Mouse (Mus musculus) hindbrain, embryonic 15.5 days (tissue): ENCODE data around the gene Ube2d2b. TPM values are rescaled to one million over a fixed set of nuclear protein-coding genes. Genes with fewer than 3 reads are reported as not detected.

ENCODE experiments used
- ATAC-seq: fragments of 200-750 bp; cut with Nextera tagmentation; 2 replicates; pipeline ENCODE4 v1.8.0; 2017; ENCODE audit warnings: low read depth, moderate number of reproducible peaks, moderate TSS enrichment; ENCODE audit not compliant: low FRiP score
- H3K27ac ChIP-seq: fragments of 300-500 bp; sonication (generic); replicated peaks from 2 replicates; pipeline ENCODE4 v1.5.1; 2015; ENCODE audit warnings: mild to moderate bottlenecking, inconsistent platforms
- H3K27me3 ChIP-seq: fragments of 300-500 bp; sonication (generic); 2 replicates; pipeline ENCODE4 v1.6.1; 2015; ENCODE audit warnings: control low read depth, inconsistent platforms
- H3K36me3 ChIP-seq: fragments of 300-500 bp; sonication (generic); 2 replicates; pipeline ENCODE4 v1.6.1; 2015; ENCODE audit warnings: control low read depth, inconsistent platforms
- H3K4me1 ChIP-seq: fragments of 300-500 bp; sonication (generic); replicated peaks from 2 replicates; pipeline ENCODE4 v1.6.1; 2015; ENCODE audit warnings: control low read depth, inconsistent platforms
- H3K4me2 ChIP-seq: fragments of 300-500 bp; sonication (generic); 2 replicates; pipeline ENCODE4 v1.6.1; 2015; ENCODE audit warnings: moderate library complexity, mild to moderate bottlenecking, inconsistent platforms
- H3K4me3 ChIP-seq: fragments of 300-500 bp; sonication (generic); 2 replicates; pipeline ENCODE4 v1.5.1; 2015; ENCODE audit warnings: mild to moderate bottlenecking, inconsistent platforms
- H3K9ac ChIP-seq: fragments of 300-500 bp; sonication (generic); 2 replicates; pipeline ENCODE4 v1.6.1; 2015; ENCODE audit warnings: inconsistent platforms
- H3K9me3 ChIP-seq: fragments of 300-500 bp; sonication (generic); 2 replicates; pipeline ENCODE4 v1.6.1; 2016; ENCODE audit warnings: control low read depth, inconsistent platforms
- WGBS: fragments of 180-500 bp; shearing (Covaris S2); methylation state at CpG from one replicate; pipeline ENCODE4 v1.1.7; 2015; 5-methylcytosine and 5-hydroxymethylcytosine counted together
- polyA plus RNA-seq: library from polyadenylated mRNA; unstranded; fragments of >200 nt; fragmentation: Nextera tagmentation; extraction: Ambion mirVana; gene quantifications from 2 replicates; pipeline ENCODE4 v1.2.1, GENCODE M21; 2015

Gene Ube2d2b
- 0.16 and 0.17 TPM in 2 replicates for polyA plus RNA-seq

- ATAC-seq = no peak
- Histone ChIP-seq H3K27me3 (no peaks in the 10 kb centered on the region), H3K4me1 (no peaks in the 10 kb centered on the region), H3K4me3 (no peak within 1 kb of the TSS), H3K9ac (no peak within 1 kb of the TSS), H3K9me3 (no peaks in the 10 kb centered on the region), H3K27ac (no peak within 1 kb of the TSS), H3K36me3 (peaks cover 9% of the 10 kb centered on the region), H3K4me2 (no peak within 1 kb of the TSS)
- 97% methylated on average over 22 of the region's 22 CpGs for WGBS
Observed at GRCm38 (mm10) chr5:107829998-107830560, at the start of gene Ube2d2b. Gene Ube2d2b (plus strand): TSS chr5:107830099.

DNA sequence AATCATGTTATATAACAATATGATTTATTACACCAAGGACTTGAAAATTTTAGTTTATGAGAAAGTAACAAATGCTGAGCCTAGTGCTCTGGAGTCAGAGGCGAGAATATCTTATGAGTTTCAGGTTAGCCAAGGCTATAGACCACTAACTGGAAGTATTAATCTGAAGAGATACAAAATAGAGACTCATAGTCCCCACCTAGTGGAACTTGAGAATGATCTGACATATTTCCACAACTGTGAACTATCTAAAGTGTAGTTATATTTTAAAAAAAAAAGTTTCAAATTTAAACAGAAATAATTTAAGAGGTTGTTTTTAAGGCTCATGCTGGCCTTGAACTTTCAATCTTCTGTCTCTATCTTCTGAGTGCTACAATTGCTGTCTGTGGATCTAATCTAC lies 47.5 kb upstream of the Ube2d2b start:
- Histone ChIP-seq H3K36me3 (peaks cover 10% of the 10 kb centered on the region; the same call in 1 of the 2 replicates), H3K27ac (no peak overlapping the region), H3K4me3 (no peak overlapping the region), H3K4me2 (no peak overlapping the region), H3K9me3 (no peaks in the 10 kb centered on the region), H3K27me3 (no peaks in the 10 kb centered on the region), H3K9ac (no peak overlapping the region), H3K4me1 (no peaks in the 10 kb centered on the region)
- ATAC-seq = no peak
- 93% methylated on average over 1 of the region's 1 CpGs for WGBS

- Histone ChIP-seq H3K9ac (no peak overlapping the region), H3K4me2 (no peak overlapping the region), H3K27me3 (no peaks in the 10 kb centered on the region), H3K9me3 (no peaks in the 10 kb centered on the region), H3K4me1 (no peaks in the 10 kb centered on the region), H3K36me3 (peaks cover 10% of the 10 kb centered on the region; the same call in 1 of the 2 replicates), H3K27ac (no peak overlapping the region), H3K4me3 (no peak overlapping the region)
- 84% methylated on average over 6 of the region's 7 CpGs for WGBS
- no peak for ATAC-seq
Observed at GRCm38 (mm10) chr5:107787682-107788443, 42.0 kb upstream of the Ube2d2b start.

- no peak for ATAC-seq
- WGBS = 76% methylated on average over 5 of the region's 5 CpGs
- H3K9ac ChIP-seq = no peak overlapping the region
- peaks cover 10% of the 10 kb centered on the region; the same call in 1 of the 2 replicates for H3K36me3 ChIP-seq
- no peaks in the 10 kb centered on the region for H3K27me3 ChIP-seq
- H3K9me3 ChIP-seq = no peaks in the 10 kb centered on the region
- no peak overlapping the region for H3K4me2 ChIP-seq
- H3K4me3 ChIP-seq = no peak overlapping the region
- H3K4me1 ChIP-seq = no peaks in the 10 kb centered on the region
- H3K27ac ChIP-seq = no peak overlapping the region
Observed at GRCm38 (mm10) chr5:107789492-107789891, 40.4 kb upstream of the Ube2d2b start.

DNA sequence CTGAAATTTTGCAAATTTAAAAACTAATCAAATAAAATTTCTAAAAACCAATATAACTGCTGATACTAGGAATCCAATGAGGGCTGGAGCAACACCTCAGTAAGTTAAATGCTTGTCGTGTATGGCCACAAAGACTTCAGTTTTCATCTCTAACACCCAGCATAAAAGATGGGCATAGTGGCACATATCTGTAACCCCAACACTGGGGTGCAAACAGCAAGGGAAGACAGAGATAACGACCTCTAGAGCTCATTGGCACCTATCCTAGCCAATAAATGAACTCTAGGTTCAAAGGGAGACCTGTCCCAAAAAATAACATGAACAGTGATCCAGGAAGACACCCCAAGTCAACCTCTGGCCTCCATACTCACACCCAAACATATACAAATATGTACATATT lies 37.9 kb upstream of the Ube2d2b start:
- H3K27me3 ChIP-seq = no peaks in the 10 kb centered on the region

GRCm38 (mm10) chr5:107792516-107792915 lies 37.4 kb upstream of the Ube2d2b start:
- no peak overlapping the region for H3K4me3 ChIP-seq
- no peak for ATAC-seq

More for the DNA sequence above, 37.9 kb upstream of the Ube2d2b start:
- no peak for ATAC-seq
- Histone ChIP-seq H3K9me3 (no peaks in the 10 kb centered on the region), H3K4me2 (no peak overlapping the region), H3K4me1 (no peaks in the 10 kb centered on the region), H3K4me3 (no peak overlapping the region), H3K27ac (no peak overlapping the region), H3K36me3 (peaks cover 7% of the 10 kb centered on the region; the same call in 1 of the 2 replicates), H3K9ac (no peak overlapping the region)
- WGBS = 90% methylated on average over 2 of the region's 2 CpGs

DNA sequence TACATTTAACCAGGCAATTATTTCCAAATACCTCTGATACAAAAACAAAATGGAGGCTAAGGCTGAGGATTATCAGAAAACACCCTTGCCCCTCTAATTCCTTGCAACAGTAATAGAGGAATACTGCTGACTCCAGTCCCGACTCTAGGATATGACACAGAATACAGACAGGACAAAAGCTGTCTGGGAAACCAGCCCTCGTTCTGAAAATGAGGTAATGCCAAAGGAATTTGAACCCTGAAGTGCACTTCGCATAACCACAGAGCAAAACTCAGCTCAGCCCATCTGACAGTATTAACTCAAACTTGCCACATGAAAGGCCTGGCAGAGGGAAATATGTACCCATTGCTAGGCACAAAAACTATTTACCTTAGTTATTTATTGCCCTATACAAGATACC lies 36.6 kb upstream of the Ube2d2b start:
- no peaks in the 10 kb centered on the region for H3K27me3 ChIP-seq
- H3K4me1 ChIP-seq = no peaks in the 10 kb centered on the region
- H3K9ac ChIP-seq = no peak overlapping the region
- H3K27ac ChIP-seq = no peak overlapping the region
- no peak for ATAC-seq
- H3K9me3 ChIP-seq = no peaks in the 10 kb centered on the region
- H3K36me3 ChIP-seq = peaks cover 7% of the 10 kb centered on the region; the same call in 1 of the 2 replicates
- WGBS = 36% methylated on average over 3 of the region's 3 CpGs
- H3K4me2 ChIP-seq = no peak overlapping the region
- no peak overlapping the region for H3K4me3 ChIP-seq

More at GRCm38 (mm10) chr5:107792516-107792915, 37.4 kb upstream of the Ube2d2b start:
- H3K9ac ChIP-seq = no peak overlapping the region
- no peak overlapping the region for H3K27ac ChIP-seq
- H3K9me3 ChIP-seq = no peaks in the 10 kb centered on the region
- peaks cover 7% of the 10 kb centered on the region; the same call in 1 of the 2 replicates for H3K36me3 ChIP-seq
- H3K4me1 ChIP-seq = no peaks in the 10 kb centered on the region
- WGBS = 99% methylated on average over 3 of the region's 3 CpGs
- no peaks in the 10 kb centered on the region for H3K27me3 ChIP-seq
- H3K4me2 ChIP-seq = no peak overlapping the region

- H3K27ac ChIP-seq = no peak overlapping the region
- no peaks in the 10 kb centered on the region for H3K4me1 ChIP-seq
- H3K36me3 ChIP-seq = peaks cover 7% of the 10 kb centered on the region; the same call in 1 of the 2 replicates
- H3K4me2 ChIP-seq = no peak overlapping the region
- H3K4me3 ChIP-seq = no peak overlapping the region
- 36% methylated on average over 2 of the region's 2 CpGs for WGBS
- no peak for ATAC-seq
- no peak overlapping the region for H3K9ac ChIP-seq
- H3K9me3 ChIP-seq = no peaks in the 10 kb centered on the region
- no peaks in the 10 kb centered on the region for H3K27me3 ChIP-seq
Observed at GRCm38 (mm10) chr5:107793927-107794326, 36.0 kb upstream of the Ube2d2b start.

DNA sequence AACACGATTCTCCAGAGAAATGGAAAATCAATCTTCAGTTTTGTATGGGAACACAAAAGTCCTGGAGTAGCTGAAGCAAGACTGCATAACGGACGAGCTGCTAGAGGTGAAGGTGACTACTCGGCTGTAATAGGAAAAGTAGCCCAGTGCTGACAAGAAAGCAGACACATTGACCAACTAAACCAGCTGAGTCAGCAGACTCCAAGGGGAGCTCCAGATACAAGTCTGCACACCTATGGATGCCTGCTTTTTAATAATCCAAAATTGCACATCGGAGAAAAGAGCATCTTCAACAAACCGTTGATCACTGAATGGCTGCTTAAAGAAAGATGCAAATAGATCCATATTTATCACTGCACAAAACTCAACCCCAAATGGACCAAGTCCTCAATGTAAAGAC lies 31.6 kb upstream of the Ube2d2b start:
- Histone ChIP-seq H3K27ac (no peak overlapping the region), H3K4me1 (no peaks in the 10 kb centered on the region), H3K27me3 (no peaks in the 10 kb centered on the region), H3K9me3 (no peaks in the 10 kb centered on the region), H3K4me2 (no peak overlapping the region), H3K4me3 (no peak overlapping the region), H3K36me3 (peaks cover 9% of the 10 kb centered on the region; the same call in 1 of the 2 replicates), H3K9ac (no peak overlapping the region)
- no peak for ATAC-seq
- WGBS = 90% methylated on average over 6 of the region's 6 CpGs

- Histone ChIP-seq H3K27me3 (no peaks in the 10 kb centered on the region), H3K27ac (no peak overlapping the region), H3K9me3 (no peaks in the 10 kb centered on the region), H3K9ac (no peak overlapping the region), H3K4me1 (no peaks in the 10 kb centered on the region), H3K4me3 (no peak overlapping the region), H3K36me3 (0 out of 2 replicates have a peak, but pooled peaks cover 3% of the 10 kb centered on the region), H3K4me2 (no peak overlapping the region)
- no peak for ATAC-seq
- WGBS = 95% methylated on average over 2 of the region's 2 CpGs
Observed at GRCm38 (mm10) chr5:107801234-107801633, 28.7 kb upstream of the Ube2d2b start.

- Histone ChIP-seq H3K4me2 (no peak overlapping the region), H3K27ac (no peak overlapping the region), H3K9ac (no peak overlapping the region), H3K36me3 (0 out of 2 replicates have a peak, but pooled peaks cover 3% of the 10 kb centered on the region), H3K4me3 (no peak overlapping the region), H3K4me1 (no peaks in the 10 kb centered on the region), H3K27me3 (no peaks in the 10 kb centered on the region), H3K9me3 (no peaks in the 10 kb centered on the region)
- no peak for ATAC-seq
Observed at GRCm38 (mm10) chr5:107802621-107803020, 27.3 kb upstream of the Ube2d2b start.

GRCm38 (mm10) chr5:107807496-107807895 lies 22.4 kb upstream of the Ube2d2b start:
- WGBS = 78% methylated on average over 4 of the region's 4 CpGs
- H3K4me3 ChIP-seq = no peak overlapping the region
- H3K9ac ChIP-seq = no peak overlapping the region
- no peak for ATAC-seq
- no peak overlapping the region for H3K27ac ChIP-seq
- no peaks in the 10 kb centered on the region for H3K27me3 ChIP-seq
- H3K36me3 ChIP-seq = peaks cover 16% of the 10 kb centered on the region
- no peaks in the 10 kb centered on the region for H3K4me1 ChIP-seq
- H3K9me3 ChIP-seq = no peaks in the 10 kb centered on the region
- H3K4me2 ChIP-seq = no peak overlapping the region
